Mouse (Mus musculus): ENCODE data around the gene Chmp6. TPM values are rescaled to one million over a fixed set of nuclear protein-coding genes. Genes with fewer than 3 reads are reported as not detected.

Gene Chmp6
- total and polyA plus RNA-seq, 3 experiments: 25.9 to 30.1 (median 26.8) TPM

GRCm38 (mm10) chr11:119961511-119961910, 48.3 kb downstream of the Chmp6 start:
- no peak for DNase-seq
- WGBS: 69% methylated on average over 3 of the region's 3 CpGs
- no peaks in the 10 kb centered on the region for H3K36me3 ChIP-seq (ENCODE audit: control insufficient read depth, insufficient read depth, low read length)
- intact Hi-C loops (cut with DNase I): no loop called here
- H3K27ac ChIP-seq: no peak overlapping the region
- TF ChIP-seq CTCF (IDR thresholded peaks at IDR 0.05) (no peak), EP300 (IDR thresholded peaks at IDR 0.05; ENCODE audit: insufficient read depth, low read depth, low read length) (no peak), POLR2A (IDR thresholded peaks at IDR 0.05; ENCODE audit: insufficient read depth, low read depth, low read length) (no peak)
- no peaks in the 10 kb centered on the region for H3K79me2 ChIP-seq (replicated peaks; ENCODE audit: control insufficient read depth, insufficient read depth, low read length)
- H3K27me3 ChIP-seq (ENCODE audit: control insufficient read depth, insufficient read depth, low read length): no peaks in the 10 kb centered on the region
- no peak overlapping the region for H3K9ac ChIP-seq (ENCODE audit: low read depth, low read length)
- H3K4me1 ChIP-seq (ENCODE audit: control insufficient read depth, insufficient read depth, low read length): no peaks in the 10 kb centered on the region; the same call in 1 of the 2 replicates
- H3K4me3 ChIP-seq: no peak overlapping the region

- Histone ChIP-seq H3K27me3 (ENCODE audit: control insufficient read depth, insufficient read depth, low read length) (no peaks in the 10 kb centered on the region), H3K4me3 (no peak overlapping the region), H3K79me2 (replicated peaks; ENCODE audit: control insufficient read depth, insufficient read depth, low read length) (no peaks in the 10 kb centered on the region), H3K9ac (ENCODE audit: low read depth, low read length) (no peak overlapping the region), H3K27ac (no peak overlapping the region), H3K4me1 (ENCODE audit: control insufficient read depth, insufficient read depth, low read length) (no peaks in the 10 kb centered on the region), H3K36me3 (ENCODE audit: control insufficient read depth, insufficient read depth, low read length) (no peaks in the 10 kb centered on the region)
- DNase-seq: no peak
- TF ChIP-seq POLR2A (IDR thresholded peaks at IDR 0.05; ENCODE audit: insufficient read depth, low read depth, low read length) (no peak), CTCF (IDR thresholded peaks at IDR 0.05) (no peak), EP300 (IDR thresholded peaks at IDR 0.05; ENCODE audit: insufficient read depth, low read depth, low read length) (no peak)
- intact Hi-C loops (cut with DNase I): no loop called here
- WGBS: 75% methylated on average over 9 of the region's 9 CpGs
Measured at GRCm38 (mm10) chr11:119965053-119965452, 51.8 kb downstream of the Chmp6 start.

GRCm38 (mm10) chr11:119966294-119966693, 53.1 kb downstream of the Chmp6 start:
- H3K27me3 ChIP-seq (ENCODE audit: control insufficient read depth, insufficient read depth, low read length): no peaks in the 10 kb centered on the region
- TF ChIP-seq CTCF (IDR thresholded peaks at IDR 0.05) (no peak), EP300 (IDR thresholded peaks at IDR 0.05; ENCODE audit: insufficient read depth, low read depth, low read length) (no peak), POLR2A (IDR thresholded peaks at IDR 0.05; ENCODE audit: insufficient read depth, low read depth, low read length) (no peak)
- no peak overlapping the region for H3K4me3 ChIP-seq
- H3K36me3 ChIP-seq (ENCODE audit: control insufficient read depth, insufficient read depth, low read length): no peaks in the 10 kb centered on the region
- H3K27ac ChIP-seq: no peak overlapping the region
- no peak overlapping the region for H3K9ac ChIP-seq (ENCODE audit: low read depth, low read length)
- intact Hi-C loops (cut with DNase I): no loop called here
- H3K79me2 ChIP-seq (replicated peaks; ENCODE audit: control insufficient read depth, insufficient read depth, low read length): no peaks in the 10 kb centered on the region
- H3K4me1 ChIP-seq (ENCODE audit: control insufficient read depth, insufficient read depth, low read length): no peaks in the 10 kb centered on the region
- DNase-seq: no peak
- 92% methylated on average over 6 of the region's 6 CpGs for WGBS

GRCm38 (mm10) chr11:119967401-119967800, 54.2 kb downstream of the Chmp6 start:
- no peaks in the 10 kb centered on the region for H3K36me3 ChIP-seq (ENCODE audit: control insufficient read depth, insufficient read depth, low read length)
- no peak for DNase-seq
- no peak overlapping the region for H3K27ac ChIP-seq
- intact Hi-C loops (cut with DNase I): no loop called here
- WGBS: 93% methylated on average over 8 of the region's 8 CpGs
- TF ChIP-seq POLR2A (IDR thresholded peaks at IDR 0.05; ENCODE audit: insufficient read depth, low read depth, low read length): no peak
- TF ChIP-seq CTCF (IDR thresholded peaks at IDR 0.05): no peak
- TF ChIP-seq EP300 (IDR thresholded peaks at IDR 0.05; ENCODE audit: insufficient read depth, low read depth, low read length): no peak
- H3K4me1 ChIP-seq (ENCODE audit: control insufficient read depth, insufficient read depth, low read length): no peaks in the 10 kb centered on the region
- H3K27me3 ChIP-seq (ENCODE audit: control insufficient read depth, insufficient read depth, low read length): no peaks in the 10 kb centered on the region
- H3K4me3 ChIP-seq: no peak overlapping the region
- no peaks in the 10 kb centered on the region for H3K79me2 ChIP-seq (replicated peaks; ENCODE audit: control insufficient read depth, insufficient read depth, low read length)
- no peak overlapping the region for H3K9ac ChIP-seq (ENCODE audit: low read depth, low read length)

- Histone ChIP-seq H3K36me3 (ENCODE audit: control insufficient read depth, insufficient read depth, low read length) (no peaks in the 10 kb centered on the region), H3K4me3 (no peak overlapping the region), H3K79me2 (replicated peaks; ENCODE audit: control insufficient read depth, insufficient read depth, low read length) (no peaks in the 10 kb centered on the region), H3K27me3 (ENCODE audit: control insufficient read depth, insufficient read depth, low read length) (no peaks in the 10 kb centered on the region), H3K27ac (no peak overlapping the region), H3K9ac (ENCODE audit: low read depth, low read length) (no peak overlapping the region), H3K4me1 (ENCODE audit: control insufficient read depth, insufficient read depth, low read length) (no peaks in the 10 kb centered on the region)
- intact Hi-C loops (cut with DNase I): no loop called here
- 98% methylated on average over 2 of the region's 2 CpGs for WGBS
- TF ChIP-seq EP300 (IDR thresholded peaks at IDR 0.05; ENCODE audit: insufficient read depth, low read depth, low read length): no peak
- TF ChIP-seq CTCF (IDR thresholded peaks at IDR 0.05): no peak
- TF ChIP-seq POLR2A (IDR thresholded peaks at IDR 0.05; ENCODE audit: insufficient read depth, low read depth, low read length): no peak
- no peak for DNase-seq
Measured at GRCm38 (mm10) chr11:119967892-119968291, 54.7 kb downstream of the Chmp6 start.

Other genes starting within 250 kb of the Chmp6 start
- gene Baiap2, start 29.3 kb downstream of the Chmp6 start, total RNA-seq (2021): 10 to 100 TPM in 1 of 2 experiments, 1 to 10 TPM in 1; 5.8 to 10.3 TPM
- gene Baiap2, start 29.3 kb downstream of the Chmp6 start, polyA plus RNA-seq (2012; rRNA removed): 10.5 and 10.9 TPM in 2 replicates
- gene Aatk, start 133.7 kb downstream of the Chmp6 start, total RNA-seq (2021): 1 to 10 TPM; 3.6 to 4.7 TPM
- 10.3 and 12.1 TPM in 2 replicates for gene Aatk, start 133.7 kb downstream of the Chmp6 start, polyA plus RNA-seq (2012; rRNA removed)
- 10 to 100 TPM in 1 of 2 experiments, 1 to 10 TPM in 1; 9.3 to 10.7 TPM for gene Cep131, start 173.4 kb downstream of the Chmp6 start, total RNA-seq (2021)
- 3.7 and 6.5 TPM in 2 replicates for gene Cep131, start 173.4 kb downstream of the Chmp6 start, polyA plus RNA-seq (2012; rRNA removed)
- 1 to 10 TPM; 6.1 to 6.3 TPM for gene Tepsin, start 185.3 kb downstream of the Chmp6 start, total RNA-seq (2021)
- gene Tepsin, start 185.3 kb downstream of the Chmp6 start, polyA plus RNA-seq (2012; rRNA removed): 19.1 and 22.8 TPM in 2 replicates
- 10 to 100 TPM; 82.7 to 93.9 TPM for gene Ndufaf8, start 185.5 kb downstream of the Chmp6 start, total RNA-seq (2021)
- gene Ndufaf8, start 185.5 kb downstream of the Chmp6 start, polyA plus RNA-seq (2012; rRNA removed): 35.5 and 51.0 TPM in 2 replicates
- 10 to 100 TPM; 83.1 to 89.6 TPM for gene Slc38a10, start 237.9 kb downstream of the Chmp6 start, total RNA-seq (2021)
- 84.5 and 128 TPM in 2 replicates for gene Slc38a10, start 237.9 kb downstream of the Chmp6 start, polyA plus RNA-seq (2012; rRNA removed)